Mouse (Mus musculus) heart, adult 11 months (tissue): ENCODE results near the gene Tbx10.
A peak's percentile ranks its signal among the peaks of the same experiment; 100 is the strongest.
"Not testable (repeated sequence)": the region's sequence is repeated elsewhere in the genome, so short reads cannot be mapped to it uniquely, and the experiment has no call there.

ENCODE experiments used
- DNase-seq: peaks from one replicate; pipeline ENCODE4 v3.0.0; 2022

Tbx10 gene

DNA sequence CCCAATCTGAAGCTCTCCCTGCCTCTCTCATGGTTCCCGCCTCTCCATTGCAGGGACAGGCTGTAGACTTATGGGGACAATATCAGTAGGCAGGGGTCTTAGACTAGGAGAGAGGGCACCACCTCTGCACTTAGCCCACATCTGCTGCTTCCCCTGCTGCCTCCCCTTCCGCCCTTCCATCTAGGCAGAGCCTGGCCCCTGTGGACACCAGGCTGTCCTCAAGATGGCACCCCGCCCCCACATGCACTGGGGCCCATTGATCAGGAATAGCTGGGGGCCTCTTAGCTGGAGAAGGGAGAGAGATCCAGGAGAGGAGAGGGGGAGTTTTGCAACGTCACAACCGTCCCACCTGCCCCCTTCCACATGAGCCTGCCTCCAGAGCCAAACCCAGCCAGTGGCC lies at the start of gene Tbx10:
TSS of gene Tbx10 (plus strand) at position 337 of the 400 bp plus-strand sequence.
- peak; percentile 82 for DNase-seq

DNA sequence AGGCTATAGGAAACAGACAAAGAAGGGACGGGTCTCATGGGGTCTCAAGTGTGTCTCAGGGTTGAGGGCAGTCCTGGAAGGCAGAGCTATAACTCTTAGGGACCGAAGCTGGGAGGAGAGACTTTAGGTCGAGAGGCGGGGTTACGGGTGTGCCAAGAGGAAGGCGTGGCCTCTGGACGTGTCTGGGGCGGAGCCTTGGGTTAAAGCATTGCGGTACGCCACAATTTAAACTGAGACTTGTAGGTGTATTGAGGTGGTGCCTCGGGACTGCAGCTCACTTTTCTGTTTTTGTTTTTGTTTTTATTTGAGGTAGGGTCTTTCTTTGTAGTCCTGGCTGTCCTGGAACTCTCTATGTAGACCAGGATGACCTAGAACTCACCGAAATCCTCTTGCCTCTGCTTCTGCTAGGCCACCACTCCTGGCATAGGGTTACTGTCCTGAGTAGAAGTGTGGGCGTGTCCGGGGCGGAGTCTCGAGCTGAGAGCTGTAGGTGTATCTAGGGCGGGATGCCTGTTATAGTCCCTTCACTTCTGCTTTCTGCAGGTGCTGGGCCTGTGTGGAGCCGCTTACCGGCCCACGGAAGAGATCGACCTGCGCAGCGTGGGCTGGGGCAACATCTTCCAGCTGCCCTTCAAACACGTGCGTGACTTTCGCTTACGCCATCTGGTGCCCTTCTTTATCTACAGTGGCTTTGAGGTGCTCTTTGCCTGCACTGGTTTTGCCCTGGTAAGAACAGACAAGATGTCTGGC lies 49.4 kb upstream of the Tbx10 start:
- DNase-seq: no peak

DNA sequence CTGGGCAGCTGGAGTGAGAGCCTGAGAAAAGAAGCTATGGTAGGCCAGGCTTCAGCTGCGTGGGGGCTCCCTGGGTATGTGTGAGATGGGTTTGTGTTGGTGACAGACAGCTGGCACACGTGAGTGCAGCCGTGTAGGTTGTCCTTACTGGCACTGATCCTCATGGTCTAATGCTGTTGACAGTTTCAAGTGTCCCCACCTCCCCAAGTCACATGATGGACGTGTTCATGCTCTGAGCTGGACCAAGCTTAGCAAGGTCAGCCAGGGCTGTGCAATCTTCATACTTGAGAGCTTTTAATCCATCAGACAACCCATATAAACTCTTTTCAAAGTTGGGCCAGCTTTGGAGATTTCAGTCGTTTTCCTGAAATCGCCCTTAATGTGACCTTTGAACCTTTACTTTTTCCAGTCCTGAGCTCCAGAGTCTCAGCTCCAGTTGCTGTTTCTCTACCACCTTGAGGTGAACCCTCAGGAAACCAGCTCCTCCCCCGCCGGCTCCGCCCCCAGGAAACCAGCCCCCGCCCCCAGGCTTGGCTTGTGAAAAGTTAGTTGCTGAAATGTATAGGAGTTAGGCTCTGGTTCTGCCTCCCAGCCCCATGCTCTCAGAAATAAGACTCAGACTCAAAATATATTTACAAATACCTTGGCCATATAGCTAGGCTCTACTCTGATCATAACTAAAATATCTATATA lies 46.5 kb upstream of the Tbx10 start:
- DNase-seq: peak; percentile 91

DNA sequence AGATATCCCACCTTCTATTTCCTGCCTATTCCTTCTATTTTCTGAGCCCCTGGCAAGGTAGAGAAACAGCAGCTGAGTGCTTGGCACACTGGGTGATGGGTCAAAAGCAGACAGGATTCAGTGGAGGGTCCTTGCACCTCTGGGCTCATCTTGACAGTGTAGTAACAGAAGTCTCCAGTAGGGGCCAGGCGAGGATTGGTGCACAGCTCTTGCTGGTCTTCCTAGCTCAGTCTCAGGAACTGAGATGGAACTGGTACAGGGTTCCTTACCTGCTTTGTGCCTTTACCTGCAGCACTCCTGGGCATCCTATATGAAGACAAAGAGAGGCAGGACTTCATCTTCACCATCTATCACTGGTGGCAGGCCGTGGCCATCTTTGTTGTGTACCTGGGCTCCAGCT lies 45.8 kb upstream of the Tbx10 start:
- DNase-seq: peak; percentile 94

DNA sequence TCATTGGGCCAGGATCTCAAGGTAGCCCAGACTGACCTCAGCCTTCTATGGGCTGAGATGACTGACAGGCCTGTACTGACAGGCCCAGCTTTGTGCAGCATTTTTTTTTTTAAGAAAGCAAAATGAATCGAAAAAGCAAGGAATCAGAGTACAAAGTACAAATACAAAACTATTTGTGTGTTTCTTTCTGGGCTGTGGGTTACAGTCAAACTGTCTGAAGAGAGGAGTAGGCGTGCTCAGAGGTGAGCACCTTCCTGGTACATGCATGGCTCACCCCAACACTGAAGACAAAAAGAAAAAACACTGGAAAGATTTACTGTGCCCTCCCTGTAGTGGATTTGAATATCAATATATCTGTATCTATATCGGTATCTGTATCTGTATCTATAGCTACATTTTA lies 44.7 kb upstream of the Tbx10 start:
- no peak for DNase-seq

DNA sequence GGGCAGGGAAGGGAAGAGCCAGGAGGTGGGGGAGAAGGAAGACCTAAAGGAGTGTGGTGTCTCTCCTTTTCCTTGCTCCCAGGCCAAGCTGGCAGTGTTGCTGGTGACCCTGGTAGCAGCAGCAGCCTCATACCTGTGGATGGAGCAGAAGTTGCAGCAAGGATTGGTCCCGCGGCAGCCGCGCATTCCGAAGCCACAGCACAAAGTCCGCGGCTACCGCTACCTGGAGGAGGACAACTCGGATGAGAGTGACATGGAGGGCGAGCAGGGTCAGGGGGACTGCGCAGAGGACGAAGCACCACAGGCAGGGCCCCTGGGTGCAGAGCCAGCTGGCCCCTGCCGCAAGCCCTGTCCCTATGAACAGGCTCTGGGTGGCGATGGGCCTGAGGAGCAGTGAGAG lies 44.0 kb upstream of the Tbx10 start:
- DNase-seq: no peak

DNA sequence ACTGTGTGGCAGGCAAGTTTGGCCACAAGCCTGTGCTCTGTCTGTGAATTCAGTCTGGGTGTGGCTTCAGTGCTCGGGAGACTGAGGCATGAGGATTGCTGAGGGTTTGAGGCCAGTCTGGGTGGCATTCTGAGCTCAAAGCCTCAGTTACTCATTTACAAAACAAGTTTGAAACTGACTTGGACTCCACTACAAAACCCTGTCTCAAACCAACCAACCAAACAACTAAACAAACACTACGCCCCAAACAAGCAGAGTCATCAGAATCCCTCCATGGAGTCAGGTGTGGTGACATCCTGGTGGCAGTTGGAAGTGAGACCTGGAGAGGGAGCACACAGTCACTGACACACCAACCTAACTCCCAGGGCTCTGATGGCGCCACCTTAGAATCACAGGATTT lies 42.2 kb upstream of the Tbx10 start:
- no peak for DNase-seq

DNA sequence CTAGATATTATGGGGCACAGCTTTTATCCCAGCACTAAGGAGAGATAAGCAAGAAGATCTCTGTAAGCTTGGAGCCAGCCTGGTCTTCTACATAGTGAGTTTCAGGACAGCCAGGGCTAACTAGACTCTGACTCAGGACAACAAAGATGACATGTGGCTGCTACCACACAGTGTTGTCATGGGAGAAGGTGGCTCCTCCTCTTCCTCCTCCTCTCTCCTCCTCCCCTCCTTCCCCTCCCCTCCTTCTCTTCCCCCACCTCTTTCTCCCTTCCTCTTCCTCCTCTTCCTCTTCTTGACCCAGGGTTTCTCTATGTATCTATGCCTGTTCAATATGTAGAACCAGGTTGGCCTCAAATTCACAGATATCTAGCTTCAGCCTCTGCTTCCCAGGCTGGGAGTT lies 41.1 kb upstream of the Tbx10 start:
- DNase-seq: no peak

DNA sequence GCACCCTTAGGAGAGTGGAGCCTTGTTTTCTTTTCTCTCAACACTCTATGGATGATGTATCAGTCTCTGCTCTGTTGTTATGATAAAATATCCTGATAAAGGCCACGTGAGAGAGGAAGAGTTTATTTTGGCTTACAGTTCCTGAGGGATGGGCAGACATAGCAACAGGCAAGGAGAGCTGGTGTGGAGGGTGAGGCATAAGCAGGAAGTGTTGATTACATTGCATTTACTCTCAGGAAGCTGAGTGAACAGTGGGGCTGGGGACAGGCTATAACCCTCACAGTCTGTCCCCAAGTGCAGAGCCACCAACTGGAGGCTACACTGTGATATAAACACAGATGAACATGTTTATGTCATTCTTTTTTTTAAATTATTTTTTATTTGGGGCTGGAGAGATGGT lies 40.5 kb upstream of the Tbx10 start:
- DNase-seq: no peak

DNA sequence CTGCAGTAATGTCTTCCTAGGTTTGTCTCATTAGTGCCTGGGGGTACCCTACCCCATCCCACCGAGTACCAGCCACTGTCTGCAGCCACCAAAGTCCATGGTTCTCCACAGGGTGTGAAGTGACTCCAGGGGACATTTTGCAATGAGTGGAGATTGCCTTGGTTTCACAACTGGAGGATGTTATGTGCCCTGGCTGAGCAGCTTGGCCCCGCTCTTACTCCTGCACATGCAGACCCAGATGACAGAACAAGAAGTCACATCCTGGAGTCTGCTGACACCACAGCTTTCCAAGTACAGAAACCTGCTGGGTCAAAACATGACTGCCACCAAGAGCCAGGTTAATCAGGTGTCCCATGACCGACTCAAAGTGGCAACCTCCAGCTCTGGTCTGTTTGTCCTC lies 37.5 kb upstream of the Tbx10 start:
- no peak for DNase-seq

DNA sequence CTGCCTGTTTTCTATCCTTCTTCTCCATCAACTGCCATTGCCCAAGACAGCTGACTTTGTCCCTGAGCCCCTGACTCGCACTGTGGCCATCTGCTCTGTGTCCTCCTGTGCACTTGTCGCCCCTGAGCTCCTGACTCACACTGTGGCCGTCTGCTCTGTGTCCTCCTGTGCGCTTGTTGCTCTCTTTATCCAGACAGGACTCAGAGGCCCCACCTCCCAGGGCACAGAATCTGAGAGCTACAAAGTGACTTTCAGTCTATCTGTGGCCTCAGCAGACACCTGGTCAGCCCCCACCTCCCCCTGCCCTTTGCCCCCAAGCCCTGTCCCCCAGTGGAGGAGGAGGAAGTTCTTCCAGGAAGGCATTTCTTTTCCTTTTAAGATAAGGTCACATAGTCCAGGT lies 36.7 kb upstream of the Tbx10 start:
- no peak for DNase-seq

DNA sequence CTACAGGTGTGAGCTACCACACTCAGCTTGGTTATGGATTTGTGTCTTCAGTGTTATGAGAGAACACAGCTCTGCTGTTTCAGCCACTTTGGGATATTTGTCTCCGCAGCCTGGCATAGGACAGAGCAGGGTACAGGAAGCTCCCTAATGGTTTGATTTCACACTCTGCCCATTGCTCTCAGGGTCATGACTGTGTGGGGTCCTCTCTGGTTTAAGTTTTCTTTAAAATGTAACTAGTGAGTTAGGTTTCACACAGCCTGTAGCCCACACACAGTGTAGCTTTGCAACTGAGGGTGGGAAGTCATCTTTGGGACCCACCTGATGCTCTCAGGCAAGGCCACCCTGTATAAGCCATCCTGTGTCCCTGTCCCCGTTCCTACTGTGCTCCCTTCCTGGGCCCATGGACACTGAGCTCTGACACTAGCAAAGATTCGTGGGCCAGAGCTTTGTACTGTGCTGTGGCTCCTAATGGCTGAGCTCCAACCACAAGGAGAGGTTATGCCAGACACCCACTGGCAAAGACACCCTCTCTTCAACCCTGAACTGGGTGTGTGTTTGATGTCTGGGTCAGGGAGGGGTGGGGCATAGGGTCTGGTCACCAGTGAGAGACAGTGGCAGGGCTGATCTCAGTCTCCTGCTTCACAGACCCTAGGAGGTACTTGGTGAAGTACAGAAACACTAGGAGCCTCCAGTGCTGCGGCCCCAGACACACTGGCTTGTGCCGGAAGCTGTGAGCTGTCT lies 35.1 kb upstream of the Tbx10 start:
- DNase-seq: not testable (repeated sequence)

DNA sequence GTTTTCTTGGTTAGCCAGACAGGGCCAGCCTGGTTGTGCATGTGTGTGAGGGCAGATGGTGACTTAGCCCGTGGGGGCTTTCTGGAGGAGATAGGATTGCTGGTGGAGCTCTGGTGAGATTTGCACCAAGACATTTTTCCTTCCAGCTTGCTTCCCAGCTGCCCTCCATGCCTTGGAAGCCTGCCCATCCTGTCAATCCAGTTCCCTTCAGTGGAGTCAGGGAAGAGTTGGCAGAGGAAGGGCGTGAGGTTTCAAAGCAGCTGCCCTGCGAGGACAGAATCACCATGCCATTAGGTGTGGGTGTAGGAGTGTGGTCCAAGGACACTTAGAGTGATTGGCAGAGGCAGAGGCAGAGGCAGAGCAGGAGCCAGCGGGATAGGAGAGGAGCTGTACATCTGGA lies 34.1 kb upstream of the Tbx10 start, which contains the start of gene Aldh3b3:
TSS of gene Aldh3b3 (plus strand) at position 176 of the 400 bp plus-strand sequence.
- no peak for DNase-seq

DNA sequence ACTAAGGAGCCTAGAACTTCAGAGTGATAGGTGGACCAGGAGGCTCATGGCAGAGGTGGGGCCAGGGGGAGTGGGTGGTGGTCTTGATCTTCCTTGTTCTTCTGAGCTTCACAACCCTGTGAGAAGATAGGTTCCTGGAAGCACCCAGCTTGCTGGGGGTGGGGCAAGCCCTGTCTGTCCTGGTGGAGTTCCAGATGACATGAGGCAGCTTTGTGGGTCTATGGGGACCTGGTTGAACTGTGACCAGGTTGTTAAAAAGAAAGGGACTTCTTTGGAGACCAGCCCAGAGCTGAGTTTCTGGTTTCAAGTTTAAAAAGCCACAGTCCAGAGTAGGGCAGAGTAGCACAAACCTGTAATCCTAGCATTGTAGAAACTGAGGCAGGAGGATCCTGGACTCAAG lies 33.5 kb upstream of the Tbx10 start:
- no peak for DNase-seq

DNA sequence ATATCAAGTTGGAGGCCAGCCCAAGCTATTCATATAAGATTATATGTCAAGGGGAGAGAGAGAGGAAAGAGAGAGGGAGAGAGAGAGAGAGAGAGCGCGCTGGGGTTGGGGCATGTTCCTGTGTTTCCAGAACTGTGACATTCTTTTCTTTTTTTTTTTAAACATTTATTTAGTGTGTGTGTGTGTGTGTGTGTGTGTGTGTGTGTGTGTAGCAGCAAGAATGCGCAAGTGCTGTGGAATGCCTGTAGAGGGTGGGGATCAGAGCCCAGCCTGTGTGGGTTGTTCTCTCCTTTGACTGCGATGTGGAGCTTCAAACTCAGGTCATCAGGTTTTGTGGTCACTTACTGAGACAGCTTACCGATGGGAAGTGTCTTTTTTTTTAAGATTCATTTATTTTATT lies 32.3 kb upstream of the Tbx10 start:
- DNase-seq: no peak

DNA sequence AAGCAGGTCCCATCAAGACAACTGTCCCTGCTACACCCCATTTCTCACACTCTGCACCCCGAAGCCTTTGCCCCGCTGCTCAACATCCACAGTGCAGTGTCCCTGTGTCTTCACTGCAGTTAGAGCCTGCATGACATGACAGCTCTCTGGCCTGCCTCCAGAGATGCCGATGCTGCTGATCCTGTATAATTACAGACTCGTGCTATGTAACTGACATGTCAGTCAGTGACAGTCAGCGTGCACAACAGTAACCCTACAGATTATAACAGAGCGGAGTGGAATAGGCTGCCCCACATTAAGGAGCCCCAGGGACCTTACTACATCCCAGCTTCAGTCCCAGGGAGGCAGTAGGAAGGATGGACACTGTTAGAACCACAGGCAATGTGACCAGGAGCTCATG lies 30.7 kb upstream of the Tbx10 start:
- not testable (repeated sequence) for DNase-seq

DNA sequence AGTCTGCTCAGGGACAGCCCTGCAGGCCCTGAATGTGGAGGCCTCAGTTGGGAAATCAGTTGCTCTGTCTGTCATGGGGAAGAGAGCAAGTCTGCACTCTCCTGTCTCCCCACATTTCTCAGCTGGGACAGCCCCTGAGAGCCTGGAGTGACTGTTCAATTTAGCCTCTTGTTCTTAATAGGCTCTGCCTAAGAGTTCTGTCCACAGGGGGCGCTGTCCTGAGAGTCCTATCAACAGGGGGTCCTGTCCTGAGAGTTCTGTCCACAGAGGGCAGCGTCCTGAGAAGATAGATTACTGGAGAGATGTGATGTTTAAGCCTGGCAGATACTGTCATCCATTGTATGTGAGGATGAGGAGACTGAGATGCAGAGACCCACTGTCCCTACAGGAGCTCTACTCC lies 30.1 kb upstream of the Tbx10 start:
- DNase-seq: no peak

DNA sequence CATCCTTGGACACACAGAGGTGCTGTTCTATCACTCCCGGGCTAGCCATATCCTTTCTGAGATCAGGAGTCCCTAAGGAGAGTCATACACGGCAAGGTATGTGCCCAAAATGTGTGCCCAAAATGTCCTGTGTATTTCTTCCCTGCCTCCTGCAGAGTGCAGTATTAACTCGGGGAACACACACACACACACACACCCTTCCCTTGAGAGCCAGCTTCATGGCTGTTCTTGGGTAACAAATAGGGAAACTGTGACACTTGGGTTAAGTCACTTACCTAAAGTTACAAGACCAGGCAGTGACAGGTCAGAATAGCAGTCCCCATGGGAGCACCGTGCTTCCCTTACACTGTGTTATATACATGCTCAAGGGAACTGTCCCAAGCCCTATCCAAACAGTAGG lies 28.5 kb upstream of the Tbx10 start:
- DNase-seq: no peak

DNA sequence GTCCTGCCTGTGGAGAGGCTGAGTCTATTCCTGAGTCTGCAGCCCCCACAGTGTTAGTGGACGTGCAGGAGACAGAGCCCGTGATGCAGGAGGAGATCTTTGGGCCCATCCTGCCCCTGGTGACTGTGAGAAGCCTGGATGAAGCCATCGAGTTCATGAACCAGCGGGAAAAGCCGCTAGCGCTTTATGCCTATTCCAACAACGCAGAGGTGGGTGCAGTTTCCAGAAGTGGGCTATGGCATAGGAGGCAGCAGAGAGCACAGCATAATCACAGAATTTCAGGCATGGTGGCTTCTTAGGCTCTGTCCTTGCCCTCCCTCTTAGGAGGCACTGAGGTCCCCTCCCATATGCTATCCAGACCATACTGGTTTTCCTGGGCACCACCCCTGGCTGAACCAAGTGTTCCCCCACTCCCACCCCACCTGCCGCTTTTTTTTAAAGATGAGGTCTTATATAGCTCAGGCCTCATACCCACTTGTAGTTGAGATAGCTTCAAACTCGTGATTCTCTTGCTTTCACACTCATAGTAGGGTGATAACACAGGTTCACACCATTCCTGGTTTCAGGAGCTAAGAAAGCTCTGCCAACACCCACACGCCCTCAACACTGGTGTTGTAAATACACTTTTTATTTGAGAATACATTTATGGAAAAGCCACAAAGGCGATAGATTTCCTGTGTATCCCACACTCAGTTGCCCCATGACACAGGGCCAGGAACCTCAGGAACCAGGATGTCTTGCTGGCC lies 26.0 kb upstream of the Tbx10 start:
- DNase-seq: no peak

DNA sequence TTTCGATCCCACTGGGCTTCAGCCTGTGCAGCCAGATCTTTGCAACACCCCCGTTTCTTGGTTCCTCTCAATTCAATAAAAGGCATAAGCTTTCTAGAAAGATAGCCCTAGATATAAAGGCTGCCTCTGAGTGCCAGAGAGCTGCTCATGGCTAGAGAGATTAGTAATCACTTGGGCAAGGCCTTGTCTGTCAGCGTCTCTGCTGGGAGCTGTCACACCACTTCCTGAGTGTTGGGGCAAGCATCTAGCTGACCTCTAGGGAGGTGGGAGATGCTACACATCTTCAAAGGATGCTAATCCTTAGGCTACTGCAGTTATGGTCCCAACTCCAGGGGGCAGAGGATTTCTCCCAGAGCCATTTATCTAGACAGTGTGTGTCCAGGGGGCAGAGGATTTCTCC lies 25.3 kb upstream of the Tbx10 start:
- DNase-seq: no peak

DNA sequence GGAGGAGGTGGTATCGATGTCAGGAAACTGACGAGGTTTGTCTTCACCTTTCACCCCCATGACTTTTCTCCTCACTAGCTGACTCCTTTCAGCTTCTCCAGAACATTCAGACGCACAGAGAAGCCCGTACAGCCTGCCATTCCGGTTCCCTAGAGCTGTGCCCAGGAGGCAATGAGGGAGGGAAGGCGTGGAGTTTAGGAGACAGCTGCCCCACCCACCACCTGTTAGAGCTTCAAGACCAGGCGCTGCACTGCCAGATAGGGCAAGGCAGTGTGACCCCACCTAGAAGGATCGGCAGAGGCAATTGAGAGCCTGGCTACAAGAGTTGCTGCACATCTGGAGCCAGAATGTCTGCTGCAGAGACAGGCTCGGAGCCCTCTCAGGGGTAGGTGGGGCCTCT lies 20.3 kb upstream of the Tbx10 start, which contains the start of gene Aldh3b2:
TSS of gene Aldh3b2 (plus strand) at position 100 of the 400 bp plus-strand sequence.
- no peak for DNase-seq

DNA sequence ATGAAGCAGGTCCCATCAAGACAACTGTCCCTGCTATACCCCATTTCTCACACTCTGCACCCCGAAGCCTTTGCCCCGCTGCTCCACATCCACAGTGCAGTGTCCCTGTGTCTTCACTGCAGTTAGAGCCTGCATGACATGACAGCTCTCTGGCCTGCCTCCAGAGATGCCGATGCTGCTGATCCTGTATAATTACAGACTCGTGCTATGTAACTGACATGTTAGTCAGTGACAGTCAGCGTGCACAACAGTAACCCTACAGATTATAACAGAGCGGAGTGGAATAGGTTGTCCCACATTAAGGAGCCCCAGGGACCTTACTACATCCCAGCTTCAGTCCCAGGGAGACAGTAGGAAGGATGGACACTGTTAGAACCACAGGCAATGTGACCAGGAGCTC lies 17.9 kb upstream of the Tbx10 start:
- DNase-seq: not testable (repeated sequence)

DNA sequence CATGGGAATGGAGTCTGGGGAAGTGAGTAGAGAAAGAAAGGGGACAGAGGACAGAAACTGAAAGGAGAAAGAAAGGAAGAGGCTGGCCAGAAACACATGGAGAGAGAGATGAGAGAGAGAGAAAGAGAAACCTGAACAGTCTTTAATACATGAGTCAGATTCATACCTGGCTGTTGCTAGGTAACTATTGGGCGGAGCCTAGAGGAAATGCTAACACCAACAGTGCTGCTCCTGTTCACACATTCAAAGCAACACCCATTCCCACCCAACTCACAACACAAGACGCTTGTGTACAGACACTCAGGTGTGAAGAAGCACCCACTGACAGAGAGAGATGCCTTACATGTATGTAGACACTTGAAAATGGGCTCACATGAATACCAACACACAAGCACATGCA lies 16.7 kb upstream of the Tbx10 start:
- no peak for DNase-seq
